Mouse (Mus musculus) testis, adult 2 months (tissue): ENCODE results near the gene Nanos2. TPM values are rescaled to one million over a fixed set of nuclear protein-coding genes. Genes with fewer than 3 reads are reported as not detected.

Experiments used
- H3K27ac ChIP-seq: fragments of 200-500 bp; 2 replicates; pipeline ENCODE4 v1.5.1; 2012; ENCODE audit warnings: low read depth, low read length; ENCODE audit not compliant: control insufficient read depth, insufficient read depth
- H3K27me3 ChIP-seq: fragments of 200-500 bp; 2 replicates; pipeline ENCODE4 v1.6.1; 2012; ENCODE audit warnings: mild to moderate bottlenecking, low read length, moderate library complexity; ENCODE audit not compliant: control insufficient read depth, insufficient read depth
- H3K36me3 ChIP-seq: fragments of 200-500 bp; 2 replicates; pipeline ENCODE4 v1.6.1; 2012; ENCODE audit warnings: mild to moderate bottlenecking, low read length; ENCODE audit not compliant: control insufficient read depth, insufficient read depth
- H3K4me1 ChIP-seq: fragments of 200-500 bp; 2 replicates; pipeline ENCODE4 v1.6.1; 2012; ENCODE audit warnings: low read length; ENCODE audit not compliant: control insufficient read depth, insufficient read depth
- H3K4me3 ChIP-seq: fragments of 200-500 bp; 2 replicates; pipeline ENCODE4 v1.5.1; 2012; ENCODE audit warnings: low read depth, mild to moderate bottlenecking, low read length, moderate library complexity, mixed read lengths; ENCODE audit not compliant: control insufficient read depth
- CTCF ChIP-seq: fragments of 200-500 bp; IDR thresholded peaks from 2 replicates; pipeline ENCODE4 v1.5.1; 2012; ENCODE audit warnings: low read depth, mild to moderate bottlenecking, inconsistent platforms, low read length, moderate library complexity; ENCODE audit not compliant: control insufficient read depth, insufficient read depth, insufficient replicate concordance
- POLR2A ChIP-seq: fragments of 200-500 bp; IDR thresholded peaks from 2 replicates; pipeline ENCODE4 v1.6.1; 2012; ENCODE audit warnings: low read depth, mild to moderate bottlenecking, inconsistent platforms, low read length, moderate library complexity; ENCODE audit not compliant: control insufficient read depth
- polyA plus RNA-seq: library from polyadenylated mRNA; depleted of rRNA; stranded (reverse); fragments of >200 nt; gene quantifications from 2 replicates; pipeline ENCODE4 v1.2.3, GENCODE M21; 2012

The Nanos2 gene
- polyA plus RNA-seq, 1 experiment = 0.10 TPM

DNA sequence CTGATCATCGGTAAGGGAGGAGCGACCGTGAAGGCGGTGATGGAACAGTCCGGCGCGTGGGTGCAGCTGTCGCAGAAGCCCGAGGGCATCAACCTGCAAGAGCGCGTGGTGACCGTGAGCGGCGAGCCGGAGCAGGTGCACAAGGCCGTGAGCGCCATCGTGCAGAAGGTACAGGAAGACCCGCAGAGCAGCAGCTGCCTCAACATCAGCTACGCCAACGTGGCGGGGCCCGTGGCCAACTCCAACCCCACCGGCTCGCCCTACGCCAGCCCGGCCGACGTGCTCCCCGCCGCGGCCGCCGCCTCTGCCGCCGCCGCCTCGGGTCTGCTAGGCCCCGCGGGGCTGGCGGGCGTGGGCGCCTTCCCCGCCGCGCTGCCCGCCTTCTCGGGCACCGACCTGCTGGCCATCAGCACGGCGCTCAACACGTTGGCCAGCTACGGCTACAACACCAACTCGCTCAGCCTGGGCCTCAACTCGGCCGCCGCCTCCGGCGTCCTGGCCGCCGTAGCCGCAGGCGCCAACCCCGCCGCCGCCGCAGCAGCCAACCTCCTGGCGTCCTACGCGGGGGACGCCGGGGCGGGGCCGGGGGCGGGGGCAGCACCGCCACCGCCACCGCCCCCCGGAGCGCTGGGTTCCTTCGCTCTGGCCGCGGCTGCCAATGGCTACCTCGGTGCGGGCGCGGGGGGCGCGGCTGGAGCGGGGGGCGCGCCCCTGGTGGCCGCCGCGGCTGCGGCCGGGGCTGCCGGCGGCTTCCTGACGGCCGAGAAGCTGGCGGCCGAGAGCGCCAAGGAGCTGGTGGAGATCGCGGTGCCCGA is 29.4 kb upstream of the Nanos2 start:
- no peak overlapping the region for H3K27ac ChIP-seq
- H3K4me3 ChIP-seq = peak overlapping the region; percentile 63
- peaks cover 33% of the 10 kb centered on the region for H3K4me1 ChIP-seq
- H3K27me3 ChIP-seq = no peaks in the 10 kb centered on the region
- no peaks in the 10 kb centered on the region for H3K36me3 ChIP-seq
- TF ChIP-seq POLR2A (peak; percentile 34; the same call in 1 of the 2 replicates), CTCF (no peak)

DNA sequence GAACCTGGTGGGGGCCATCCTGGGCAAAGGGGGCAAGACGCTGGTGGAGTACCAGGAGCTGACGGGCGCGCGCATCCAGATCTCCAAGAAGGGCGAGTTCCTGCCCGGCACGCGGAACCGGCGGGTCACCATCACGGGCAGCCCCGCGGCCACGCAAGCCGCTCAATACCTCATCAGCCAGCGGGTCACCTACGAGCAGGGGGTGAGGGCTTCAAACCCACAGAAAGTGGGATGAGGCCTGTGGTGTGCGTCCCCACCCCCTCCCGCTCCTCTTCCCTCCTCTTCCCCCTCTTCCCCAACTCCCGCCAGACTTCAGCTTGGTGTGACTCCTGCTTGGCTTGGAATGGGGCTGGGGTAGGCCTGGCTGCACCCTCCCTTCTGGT is 28.8 kb upstream of the Nanos2 start:
- Histone ChIP-seq H3K27ac (no peak overlapping the region), H3K36me3 (no peaks in the 10 kb centered on the region), H3K4me3 (peak overlapping the region; percentile 63), H3K27me3 (no peaks in the 10 kb centered on the region), H3K4me1 (peaks cover 36% of the 10 kb centered on the region)
- no peak for TF ChIP-seq POLR2A
- TF ChIP-seq CTCF = no peak

DNA sequence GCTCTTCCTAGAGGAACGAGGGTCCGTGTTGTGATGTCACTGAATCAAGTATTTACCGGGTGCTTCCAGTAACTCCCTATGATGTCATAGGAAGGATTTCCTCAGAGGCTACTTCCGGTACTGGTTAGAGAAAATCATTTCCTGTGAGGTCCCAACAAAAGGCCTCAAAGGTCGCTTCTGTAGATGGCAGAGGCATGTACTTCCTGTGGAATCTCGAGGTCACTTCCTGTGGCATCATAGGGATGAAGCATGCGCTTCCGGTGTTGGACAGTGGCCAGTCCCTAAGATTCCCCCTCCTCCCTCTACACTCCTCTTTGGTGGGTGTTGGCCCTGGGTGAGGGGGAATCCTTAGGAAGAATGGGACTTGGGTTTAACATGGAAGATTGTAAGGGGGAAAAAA is 27.8 kb upstream of the Nanos2 start:
- Histone ChIP-seq H3K4me1 (peaks cover 36% of the 10 kb centered on the region), H3K4me3 (peak overlapping the region; percentile 84), H3K27me3 (no peaks in the 10 kb centered on the region), H3K27ac (no peak overlapping the region), H3K36me3 (no peaks in the 10 kb centered on the region)
- TF ChIP-seq CTCF (no peak), POLR2A (no peak)

DNA sequence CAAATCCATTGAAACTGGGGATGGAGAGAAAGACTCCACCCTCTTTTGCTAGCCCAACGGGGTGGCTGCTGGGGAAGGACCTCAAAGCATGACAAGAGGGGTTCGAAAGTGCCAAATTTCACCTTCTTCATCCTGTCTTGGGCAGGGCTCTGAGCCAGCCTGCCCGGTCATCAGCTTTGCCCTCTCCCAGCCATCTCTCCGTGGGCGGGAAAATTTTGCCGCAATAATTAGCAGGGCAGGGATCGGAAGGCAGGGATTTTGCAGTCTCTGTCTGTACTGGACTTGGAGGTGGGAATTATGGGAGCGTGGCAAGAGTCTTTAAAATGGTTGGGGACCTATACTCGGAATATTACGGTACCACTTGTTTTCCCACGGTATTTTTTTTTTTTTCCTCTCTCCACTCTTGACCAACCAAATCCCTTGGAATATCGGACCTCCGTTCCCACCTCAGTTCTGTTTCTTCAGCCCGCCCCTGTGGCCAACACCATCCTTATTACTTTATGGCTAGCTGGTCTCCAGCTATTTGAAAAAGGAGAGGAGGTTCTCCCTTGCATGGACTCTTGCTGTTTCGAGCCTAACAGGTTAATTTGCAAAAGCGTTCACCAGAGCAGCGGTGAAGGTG is 24.9 kb upstream of the Nanos2 start:
- no peak overlapping the region for H3K4me3 ChIP-seq
- H3K27ac ChIP-seq = no peak overlapping the region
- no peaks in the 10 kb centered on the region for H3K36me3 ChIP-seq
- peaks cover 39% of the 10 kb centered on the region for H3K4me1 ChIP-seq
- TF ChIP-seq POLR2A (no peak), CTCF (no peak)
- no peaks in the 10 kb centered on the region for H3K27me3 ChIP-seq

DNA sequence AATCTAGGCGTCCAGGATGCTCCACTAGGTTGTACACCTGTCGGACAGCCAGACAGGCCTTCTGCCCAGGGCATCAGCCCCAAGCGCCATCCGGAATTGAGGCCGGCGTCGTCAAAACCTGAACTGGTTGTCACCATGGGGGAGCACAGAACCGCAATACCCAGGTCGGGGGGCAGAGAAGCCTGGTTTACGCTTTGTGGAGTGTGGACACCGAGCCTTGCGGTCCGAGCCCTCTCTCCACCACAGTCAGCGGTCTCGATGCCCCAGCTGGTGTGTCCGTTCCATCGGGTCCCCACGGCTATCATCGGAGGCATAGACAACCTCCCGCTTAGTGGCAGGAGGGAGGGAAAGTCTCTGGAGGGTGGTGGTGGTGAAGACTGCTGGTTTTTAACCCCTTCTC is 24.4 kb upstream of the Nanos2 start:
- Histone ChIP-seq H3K36me3 (no peaks in the 10 kb centered on the region), H3K27me3 (no peaks in the 10 kb centered on the region), H3K4me3 (no peak overlapping the region), H3K27ac (no peak overlapping the region), H3K4me1 (peaks cover 38% of the 10 kb centered on the region)
- TF ChIP-seq POLR2A = no peak
- TF ChIP-seq CTCF = no peak

DNA sequence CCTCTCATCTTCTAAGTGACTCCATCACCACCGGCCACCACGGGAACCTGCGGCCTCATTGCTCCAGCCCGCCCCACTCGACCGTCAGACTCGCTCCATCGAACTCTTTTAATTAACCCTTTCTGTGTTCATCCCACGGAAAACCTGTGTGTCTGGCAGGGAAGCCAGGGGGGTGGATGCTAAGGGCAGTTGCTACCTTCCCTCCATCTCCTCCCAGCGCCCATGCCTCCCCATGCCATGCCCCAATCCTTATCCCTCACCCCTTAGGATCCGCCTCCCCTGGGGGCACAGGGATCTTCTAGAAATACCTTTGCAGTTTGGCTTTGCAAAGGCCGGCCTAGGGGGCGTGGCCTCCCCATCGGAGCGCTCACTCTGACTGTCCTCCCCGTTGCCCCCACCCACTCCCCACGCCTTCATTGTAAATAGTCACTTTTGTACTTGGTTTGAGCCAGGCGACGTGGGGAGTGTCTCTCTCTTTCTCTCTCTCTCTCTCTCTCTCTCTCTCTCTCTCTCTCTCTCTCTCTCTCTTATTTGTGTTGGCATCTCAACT is 23.8 kb upstream of the Nanos2 start:
- Histone ChIP-seq H3K27ac (no peak overlapping the region), H3K4me3 (no peak overlapping the region), H3K36me3 (no peaks in the 10 kb centered on the region), H3K27me3 (no peaks in the 10 kb centered on the region), H3K4me1 (peaks cover 35% of the 10 kb centered on the region)
- TF ChIP-seq POLR2A (no peak), CTCF (no peak)

DNA sequence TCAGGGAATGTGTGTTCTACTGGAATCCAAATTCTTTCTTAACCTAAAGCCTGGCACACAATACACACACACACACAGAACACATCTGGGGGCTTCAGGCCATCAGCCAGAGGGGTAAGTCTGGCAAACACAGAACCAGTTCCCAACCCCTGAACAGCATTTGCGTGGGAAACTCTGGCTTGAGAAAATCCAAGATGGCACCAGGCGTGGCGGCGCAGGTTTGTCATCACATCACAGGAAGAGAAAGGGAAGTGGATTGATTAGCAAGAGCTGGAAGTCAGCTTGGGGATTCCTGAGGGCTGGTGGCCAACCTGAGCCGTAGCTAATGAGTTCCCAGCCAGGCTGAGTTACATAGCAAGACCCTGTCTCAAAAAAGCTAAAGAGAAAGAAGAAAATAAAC is 21.9 kb upstream of the Nanos2 start:
- Histone ChIP-seq H3K36me3 (no peaks in the 10 kb centered on the region), H3K27me3 (no peaks in the 10 kb centered on the region), H3K4me3 (no peak overlapping the region), H3K4me1 (peaks cover 24% of the 10 kb centered on the region), H3K27ac (no peak overlapping the region)
- TF ChIP-seq CTCF (no peak), POLR2A (no peak)
